Mouse (Mus musculus): ENCODE data around the gene Rps17.

The Rps17 gene

DNA sequence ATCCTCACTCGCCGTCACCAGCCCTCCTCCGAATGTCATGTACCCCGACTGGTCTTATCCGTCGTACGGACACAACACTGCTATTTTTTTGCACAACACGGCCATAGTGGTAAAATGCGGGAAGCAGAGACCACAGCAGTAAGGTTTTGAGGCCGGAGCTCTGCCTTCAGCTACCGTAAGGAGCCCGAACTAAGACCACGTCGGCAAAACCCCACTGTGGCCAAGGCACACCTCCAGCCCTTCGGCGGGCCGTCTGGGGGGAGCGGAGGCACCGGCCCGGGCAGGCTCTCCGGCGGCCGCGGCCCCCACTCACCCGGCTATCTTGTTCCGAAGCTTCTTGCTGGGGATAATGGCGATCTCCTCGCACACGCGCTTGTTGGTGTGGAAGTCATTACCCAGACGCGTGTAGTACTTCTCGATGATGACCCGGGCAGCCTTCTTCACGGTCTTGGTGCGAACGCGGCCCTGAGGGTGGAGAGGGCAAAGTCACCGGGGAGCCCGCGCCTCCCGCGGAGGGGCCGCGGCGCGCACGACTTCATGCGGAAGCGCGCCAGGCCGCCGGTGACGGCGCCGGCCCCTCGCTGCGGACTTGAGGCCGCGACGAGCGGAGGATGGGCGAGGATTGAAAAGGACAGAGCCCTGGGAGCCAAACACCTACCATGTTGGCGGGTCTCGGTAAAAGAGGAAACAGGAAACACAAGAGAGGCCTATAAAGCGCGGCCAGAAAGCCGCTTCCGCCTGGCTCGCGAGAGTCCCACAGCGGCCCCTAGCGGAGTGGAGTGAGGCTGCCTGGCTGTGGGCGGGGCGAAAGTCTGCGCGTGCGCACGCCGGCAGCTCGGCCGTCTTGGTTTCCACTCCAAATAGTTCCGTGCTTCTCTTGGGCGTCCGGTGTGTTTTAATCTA is at the start of gene Rps17:
TSS of gene Rps17 (minus strand) at position 711 of the 903 bp plus-strand sequence.
- DNase-seq (ENCODE audit: low spot score), result peak; percentile 98

GRCm38 (mm10) chr7:81379363-81379762 is 34.3 kb upstream of the Rps17 start:
- no peak for DNase-seq (ENCODE audit: low spot score)

GRCm38 (mm10) chr7:81372337-81372920 is 27.4 kb upstream of the Rps17 start:
- DNase-seq (ENCODE audit: low spot score), result peak; percentile 26

GRCm38 (mm10) chr7:81371811-81372210 is 26.8 kb upstream of the Rps17 start:
- DNase-seq (ENCODE audit: low spot score), result no peak

DNA sequence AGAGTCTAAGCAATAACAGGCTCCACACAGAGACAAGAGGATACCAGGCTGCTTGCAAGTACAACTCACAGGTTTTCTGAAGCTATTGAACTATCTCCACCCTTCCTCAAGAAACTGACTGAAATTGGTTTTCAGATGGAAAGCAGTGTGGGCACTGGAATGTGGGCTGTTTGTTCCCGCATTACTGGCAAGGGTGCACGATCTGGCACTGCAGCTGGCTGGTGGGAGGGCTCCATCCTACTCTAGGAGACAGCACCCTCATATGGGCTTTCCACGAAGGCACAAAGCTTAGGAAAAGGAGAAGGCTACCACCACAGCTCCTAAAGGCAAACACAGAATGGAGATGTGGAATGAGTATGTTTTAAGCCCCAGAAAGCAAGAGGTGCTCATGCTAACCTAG is 24.7 kb upstream of the Rps17 start:
- no peak for DNase-seq (ENCODE audit: low spot score)

DNA sequence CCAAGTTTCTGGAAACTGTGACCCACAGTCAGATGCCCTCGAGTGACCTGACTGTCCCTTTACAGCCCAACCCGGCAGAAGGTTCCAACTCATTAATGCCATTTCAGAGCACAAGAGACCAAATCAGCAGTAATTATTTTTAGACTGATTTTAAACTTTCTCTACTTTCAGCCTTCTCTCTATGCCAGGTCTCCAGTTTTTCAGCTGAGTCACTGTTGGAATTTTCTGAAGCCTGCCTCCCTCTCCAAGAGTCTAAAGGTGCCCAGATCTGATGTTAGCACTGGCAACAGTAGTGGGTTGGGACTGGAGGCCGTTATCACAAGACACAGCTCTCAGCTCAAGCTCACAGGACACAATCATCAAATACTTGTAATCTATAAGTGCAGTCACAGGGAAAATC is 22.9 kb upstream of the Rps17 start:
- no peak for DNase-seq (ENCODE audit: low spot score)

GRCm38 (mm10) chr7:81356975-81357374 is 11.9 kb upstream of the Rps17 start:
- no peak for DNase-seq (ENCODE audit: low spot score)

GRCm38 (mm10) chr7:81356360-81356759 is 11.3 kb upstream of the Rps17 start:
- no peak for DNase-seq (ENCODE audit: low spot score)

DNA sequence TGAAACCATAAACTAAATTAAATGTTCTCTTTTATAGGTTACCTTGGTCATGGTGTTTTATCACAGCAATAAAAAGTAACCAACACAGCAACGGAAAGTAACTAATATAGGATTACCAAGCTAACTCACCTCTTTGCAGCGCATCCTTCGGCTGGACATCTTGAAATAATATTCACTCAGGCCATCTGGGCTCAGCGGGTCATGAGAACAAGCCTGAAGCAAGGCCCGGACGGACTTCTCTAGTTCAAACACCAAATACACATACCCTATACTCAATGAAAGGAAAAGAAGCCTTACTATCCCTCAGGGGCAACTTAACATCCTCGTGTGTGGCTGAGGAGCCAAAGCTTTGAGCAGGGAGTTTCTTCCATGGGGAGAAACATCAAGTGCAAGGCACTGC is 10.7 kb upstream of the Rps17 start:
- DNase-seq (ENCODE audit: low spot score), result no peak

GRCm38 (mm10) chr7:81351826-81352225 is 6.8 kb upstream of the Rps17 start:
- DNase-seq (ENCODE audit: low spot score), result no peak

DNA sequence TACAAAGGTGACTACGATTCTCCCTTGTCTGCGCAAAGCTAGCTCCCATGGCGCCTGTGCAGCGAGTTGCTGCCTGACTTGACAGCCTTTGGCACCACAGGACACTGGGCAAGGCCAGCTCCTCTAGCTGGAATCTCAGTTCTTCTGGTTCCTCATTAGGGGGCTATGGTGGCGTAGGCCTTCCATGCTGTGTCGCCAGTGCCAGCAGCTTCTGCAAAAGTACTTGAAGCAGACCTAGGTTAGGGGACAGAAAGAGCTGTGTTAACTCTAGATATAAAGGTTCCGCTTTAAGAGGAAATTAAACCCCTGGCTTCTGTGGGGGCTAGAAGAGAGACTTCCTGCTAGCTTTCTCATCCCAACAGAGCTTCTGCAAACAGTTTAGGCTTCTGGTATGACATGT is 3.2 kb upstream of the Rps17 start:
- DNase-seq (ENCODE audit: low spot score), result no peak

DNA sequence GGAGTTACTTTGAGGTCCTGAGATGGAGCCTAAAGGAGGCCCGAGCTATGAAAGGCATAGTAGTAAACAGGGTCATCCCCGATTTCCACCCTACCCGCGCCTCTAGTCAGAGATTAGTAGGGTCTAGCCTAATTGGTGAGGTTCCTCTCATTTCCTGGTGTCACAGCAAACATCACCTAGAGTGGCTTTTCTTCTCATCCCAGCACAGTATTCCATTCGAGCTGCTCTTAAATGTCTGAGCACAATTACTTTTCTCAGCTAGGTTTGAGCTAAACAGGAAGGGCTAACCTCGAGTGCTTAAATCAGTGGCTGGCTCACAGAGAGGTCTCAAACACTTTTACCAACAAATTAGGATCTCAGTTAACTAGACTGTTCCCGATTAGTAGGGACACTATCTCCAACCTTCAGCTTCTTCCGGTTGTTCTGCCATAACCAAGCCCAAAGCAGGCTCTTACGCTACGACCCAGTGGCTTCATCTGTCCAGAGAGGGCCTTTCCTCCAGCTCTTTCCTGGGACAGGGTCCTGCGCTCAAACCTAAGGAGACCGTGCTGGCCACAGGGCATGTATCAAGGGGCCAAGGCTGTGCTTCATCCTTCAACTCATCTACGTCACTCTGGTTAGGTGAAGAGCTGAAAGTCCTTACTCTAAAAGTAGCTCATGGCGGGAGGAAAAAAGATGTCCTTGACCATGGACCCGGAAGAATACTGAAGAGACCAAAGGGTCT is 555 bp upstream of the Rps17 start:
- DNase-seq (ENCODE audit: low spot score), result no peak

DNA sequence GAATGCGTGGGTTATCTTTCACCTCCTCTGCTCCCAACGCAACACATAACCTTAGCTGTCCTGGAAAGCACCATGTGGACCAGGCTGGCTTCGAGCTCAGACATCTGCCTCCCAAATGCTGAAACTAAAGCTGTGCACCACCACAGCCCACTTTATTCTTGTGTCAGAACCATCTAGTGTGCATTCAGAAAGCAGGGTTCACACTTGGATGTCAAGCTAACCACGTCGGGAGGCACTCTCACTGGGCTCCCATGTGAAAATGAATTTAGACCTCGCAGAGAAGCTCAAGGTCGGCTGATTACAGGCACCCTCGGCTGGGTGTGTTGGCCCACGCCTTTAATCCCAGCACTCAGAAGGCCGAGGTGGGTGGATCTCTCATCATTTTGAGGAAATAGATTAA is 1.2 kb downstream of the Rps17 start:
- DNase-seq (ENCODE audit: low spot score), result peak; percentile 39

DNA sequence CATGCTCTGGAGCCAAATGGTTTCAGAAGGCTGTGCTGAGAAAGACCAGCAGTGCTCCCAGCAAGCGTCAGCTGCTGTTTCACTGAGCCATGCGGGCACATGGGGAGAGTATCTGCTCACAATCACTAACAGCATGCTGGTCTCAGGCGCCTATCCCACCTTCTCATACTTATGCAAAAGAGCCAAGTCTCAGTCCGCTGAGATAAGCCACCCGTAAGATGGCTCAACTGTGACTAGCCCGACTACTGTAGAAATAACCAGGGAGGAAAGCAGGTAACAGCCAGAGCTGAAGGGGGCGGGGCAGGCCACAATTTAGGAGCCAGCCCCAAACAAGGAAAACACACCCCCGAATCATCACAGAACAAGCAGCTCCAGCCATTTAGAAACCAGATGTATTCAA is 1.7 kb downstream of the Rps17 start:
- DNase-seq (ENCODE audit: low spot score), result no peak

DNA sequence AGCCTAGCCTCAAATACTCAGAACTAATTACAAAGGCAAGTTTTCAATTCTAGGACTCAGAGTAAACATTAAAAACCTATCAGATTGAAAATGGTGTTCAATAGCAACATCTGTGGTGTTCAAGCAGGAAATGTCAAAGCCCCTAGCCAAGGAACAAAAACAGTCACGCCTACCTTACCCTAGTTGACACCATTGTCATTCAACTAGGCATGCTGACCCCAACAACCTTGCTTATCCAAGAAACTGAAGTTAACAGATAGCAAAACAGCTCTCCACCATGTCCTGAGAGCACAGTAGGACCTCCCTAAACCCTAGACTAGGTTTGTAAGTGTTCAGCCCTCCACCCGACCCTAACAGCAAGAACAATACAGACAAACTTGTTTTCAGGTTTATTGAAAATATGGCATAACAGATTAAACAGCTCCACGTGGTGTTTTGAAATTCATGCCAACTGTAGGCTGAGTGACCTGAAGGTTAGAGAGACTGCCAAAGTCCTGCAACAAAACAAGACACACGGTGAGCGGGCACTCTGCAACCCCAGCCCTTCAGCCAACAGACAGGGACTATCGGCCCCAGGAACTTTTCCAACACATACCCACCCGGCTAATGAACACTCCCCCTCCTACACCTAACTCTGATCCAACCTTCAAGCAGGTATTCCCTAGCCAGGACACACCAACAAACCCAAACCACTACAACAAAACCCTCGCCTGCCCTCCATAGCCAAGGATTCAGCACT is 2.5 kb downstream of the Rps17 start:
- DNase-seq (ENCODE audit: low spot score), result no peak

DNA sequence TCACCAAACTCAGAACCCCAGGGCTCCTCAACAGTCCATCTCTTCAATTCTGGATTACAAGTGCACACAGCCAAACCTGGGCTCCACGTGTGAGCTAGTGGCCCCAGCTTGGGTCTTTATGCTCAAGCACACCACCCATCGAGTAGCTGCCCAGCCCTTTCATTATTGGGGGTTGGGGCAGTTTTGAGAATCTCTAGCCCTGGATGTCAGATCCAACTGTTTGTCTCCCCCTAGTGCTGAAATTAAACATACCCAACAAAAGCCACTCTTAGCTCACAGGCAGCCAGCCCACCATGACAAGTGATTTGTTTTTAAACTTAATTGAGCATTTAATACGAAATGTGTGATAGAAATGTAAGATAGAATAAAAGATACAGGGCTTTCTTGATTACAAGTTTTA is 3.5 kb downstream of the Rps17 start:
- no peak for DNase-seq (ENCODE audit: low spot score)

GRCm38 (mm10) chr7:81339783-81340182 is 5.3 kb downstream of the Rps17 start:
- DNase-seq (ENCODE audit: low spot score), result no peak

GRCm38 (mm10) chr7:81338522-81338873 is 6.6 kb downstream of the Rps17 start:
- no peak for DNase-seq (ENCODE audit: low spot score)

DNA sequence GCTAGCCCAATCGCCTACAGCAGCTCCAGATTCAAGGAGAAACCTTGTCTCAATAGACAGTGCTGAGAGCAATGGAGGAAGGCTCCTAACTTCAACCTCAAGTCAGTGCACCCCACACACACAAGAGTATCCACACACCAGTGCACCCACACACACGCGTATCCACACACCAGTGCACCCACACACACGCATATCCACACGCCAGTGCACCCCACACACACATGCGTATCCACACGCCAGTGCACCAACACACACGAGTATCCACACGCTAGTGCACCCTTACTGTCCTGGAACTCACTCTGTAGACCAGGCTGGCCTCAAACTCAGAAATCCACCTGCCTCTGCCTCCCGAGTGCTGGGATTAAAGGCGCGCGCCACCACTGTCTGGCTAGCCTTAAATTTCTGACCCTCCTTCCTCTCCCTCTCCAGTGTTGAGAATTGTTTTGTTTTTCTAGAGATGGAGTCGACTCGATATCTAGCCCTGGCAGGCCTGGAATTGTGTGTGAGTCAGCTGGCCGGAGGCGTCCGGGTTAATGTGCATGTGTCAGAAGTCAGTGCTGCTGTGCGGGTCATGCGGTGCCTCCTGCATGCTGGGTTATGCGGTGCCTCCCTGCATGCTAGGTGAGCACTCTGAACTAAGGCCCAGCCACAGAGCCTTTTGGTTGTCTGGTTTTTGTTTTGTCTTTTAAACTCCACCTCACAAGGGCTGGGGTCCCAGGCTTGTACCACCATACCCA is 7.1 kb downstream of the Rps17 start:
- no peak for DNase-seq (ENCODE audit: low spot score)

DNA sequence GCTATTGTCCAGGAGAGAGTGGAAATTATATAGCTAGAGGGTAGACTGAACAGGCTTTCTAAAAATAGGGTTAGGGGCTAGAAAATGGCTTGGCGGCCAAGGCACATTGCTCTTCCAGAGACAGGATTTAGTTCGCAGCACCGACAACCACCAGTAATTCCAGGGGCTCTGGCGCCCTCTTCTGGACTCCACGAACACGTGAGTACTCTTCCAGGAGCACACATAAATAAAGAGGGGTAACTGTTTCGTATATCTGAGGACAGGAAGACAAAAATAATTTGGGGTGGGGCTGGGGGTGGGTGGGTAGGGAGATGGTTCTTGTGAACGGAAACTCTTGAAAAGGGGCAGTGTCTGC is 8.6 kb downstream of the Rps17 start:
- DNase-seq (ENCODE audit: low spot score), result peak; percentile 48

DNA sequence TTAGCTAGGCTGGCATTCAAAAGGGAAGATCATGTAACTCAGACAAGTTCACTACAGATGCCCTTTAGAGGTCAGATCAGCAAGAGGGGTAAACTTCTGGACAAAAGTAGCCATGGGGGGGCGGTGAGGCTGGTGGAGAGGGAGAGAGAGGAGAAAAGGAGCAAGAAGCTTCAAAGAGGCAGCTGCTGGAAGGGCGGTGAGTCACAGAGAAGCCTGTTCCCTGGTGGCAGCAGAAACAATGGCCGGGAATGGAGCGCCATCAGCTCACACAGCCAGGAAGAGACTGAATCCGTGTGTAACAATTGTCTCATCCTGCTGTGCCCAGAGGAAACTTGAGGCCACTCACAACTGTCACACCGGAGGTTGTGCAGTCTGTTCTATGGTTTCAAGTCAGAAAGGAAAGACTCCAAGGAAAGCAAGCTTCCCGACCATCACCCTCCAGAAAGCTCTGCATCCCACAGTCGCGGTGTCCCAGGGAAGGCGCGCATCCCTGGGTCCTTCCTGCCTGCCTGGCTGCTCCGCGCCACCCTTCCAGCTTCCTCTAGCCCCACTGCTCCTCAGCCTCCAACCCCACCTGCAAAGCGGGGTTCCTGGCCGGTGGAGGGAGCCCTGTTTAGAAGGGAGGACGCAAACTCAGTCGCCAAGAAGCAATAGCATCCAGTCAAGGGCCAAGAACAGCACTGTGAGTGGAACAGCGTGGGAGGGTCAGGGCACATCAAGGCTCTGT is 9.2 kb downstream of the Rps17 start:
- no peak for DNase-seq (ENCODE audit: low spot score)
